Mouse (Mus musculus): ENCODE data around the gene Kcnh8.

GRCm38 (mm10) chr17:52701944-52702343, 99.4 kb downstream of the Kcnh8 start:
- no peak for TF ChIP-seq CTCF (IDR thresholded peaks at IDR 0.05; ENCODE audit: low read depth, low read length)
- TF ChIP-seq GATA1 (IDR thresholded peaks at IDR 0.05; ENCODE audit: borderline replicate concordance, low read length), result no peak
